Mouse (Mus musculus) intestine, embryonic 16.5 days (tissue): Measurements from ENCODE around the gene Ssbp2. TPM values are rescaled to one million over a fixed set of nuclear protein-coding genes. Genes with fewer than 3 reads are reported as not detected.

Experiments
- ATAC-seq: fragments of 200-750 bp; cut with Nextera tagmentation; 2 replicates; pipeline ENCODE4 v1.8.0; 2017; ENCODE audit warnings: moderate TSS enrichment, moderate library complexity
- H3K27ac ChIP-seq: fragments of 300-500 bp; sonication (generic); 2 replicates; pipeline ENCODE4 v1.5.1; 2014; ENCODE audit warnings: mild to moderate bottlenecking, low read length
- H3K27me3 ChIP-seq: fragments of 300-500 bp; sonication (generic); replicated peaks from 2 replicates; pipeline ENCODE4 v1.6.1; 2014; ENCODE audit warnings: low read length, control low read depth, mixed read lengths; ENCODE audit not compliant: control insufficient read depth, insufficient read depth
- H3K36me3 ChIP-seq: fragments of 300-500 bp; sonication (generic); 2 replicates; pipeline ENCODE4 v1.6.1; 2014; ENCODE audit warnings: low read length, control low read depth; ENCODE audit not compliant: control insufficient read depth, insufficient read depth
- H3K4me1 ChIP-seq: fragments of 300-500 bp; sonication (generic); 2 replicates; pipeline ENCODE4 v1.6.1; 2014; ENCODE audit warnings: low read length, control low read depth, mixed read lengths; ENCODE audit not compliant: control insufficient read depth, insufficient read depth
- H3K4me2 ChIP-seq: fragments of 300-500 bp; sonication (generic); 2 replicates; pipeline ENCODE4 v1.6.1; 2014; ENCODE audit warnings: low read depth, low read length, control low read depth
- H3K4me3 ChIP-seq: fragments of 300-500 bp; sonication (generic); 2 replicates; pipeline ENCODE4 v1.5.1; 2014; ENCODE audit warnings: mild to moderate bottlenecking, low read length
- H3K9ac ChIP-seq: fragments of 300-500 bp; sonication (generic); 2 replicates; pipeline ENCODE4 v1.6.1; 2014; ENCODE audit warnings: low read depth, low read length
- H3K9me3 ChIP-seq: fragments of 300-500 bp; sonication (generic); 2 replicates; pipeline ENCODE4 v1.6.1; 2016; ENCODE audit warnings: low read length, control low read depth; ENCODE audit not compliant: control insufficient read depth
- WGBS: fragments of 180-500 bp; shearing (Covaris S2); extraction: QIAGEN DNeasy Blood & Tissue Kit; methylation state at CpG from one replicate; pipeline ENCODE4 v1.1.7; 2014; 5-methylcytosine and 5-hydroxymethylcytosine counted together
- polyA plus RNA-seq: library from polyadenylated mRNA; unstranded; fragments of >200 nt; fragmentation: Nextera tagmentation; extraction: Ambion mirVana; gene quantifications from 2 replicates; pipeline ENCODE4 v1.2.1, GENCODE M21; 2015

The Ssbp2 gene
- polyA plus RNA-seq, 1 experiment from 2014 or later = 78.7 TPM

GRCm38 (mm10) chr13:91437931-91438330 is 22.2 kb upstream of the Ssbp2 start:
- no peaks in the 10 kb centered on the region for H3K4me1 ChIP-seq
- H3K36me3 ChIP-seq = no peaks in the 10 kb centered on the region
- no peak overlapping the region for H3K9ac ChIP-seq
- no peak overlapping the region for H3K4me2 ChIP-seq
- H3K9me3 ChIP-seq = no peaks in the 10 kb centered on the region
- H3K27ac ChIP-seq = no peak overlapping the region
- H3K4me3 ChIP-seq = no peak overlapping the region
- no peak for ATAC-seq
- 64% methylated on average over 3 of the region's 3 CpGs for WGBS
- H3K27me3 ChIP-seq = no peaks in the 10 kb centered on the region

- H3K4me1 ChIP-seq = no peaks in the 10 kb centered on the region
- 93% methylated on average over 5 of the region's 5 CpGs for WGBS
- no peak for ATAC-seq
- H3K27ac ChIP-seq = no peak overlapping the region
- no peak overlapping the region for H3K4me3 ChIP-seq
- H3K9me3 ChIP-seq = no peaks in the 10 kb centered on the region
- H3K4me2 ChIP-seq = no peak overlapping the region
- H3K9ac ChIP-seq = no peak overlapping the region
- no peaks in the 10 kb centered on the region for H3K27me3 ChIP-seq
- no peaks in the 10 kb centered on the region for H3K36me3 ChIP-seq
Observed at GRCm38 (mm10) chr13:91441476-91441875, 18.6 kb upstream of the Ssbp2 start.

GRCm38 (mm10) chr13:91446728-91447127 is 13.4 kb upstream of the Ssbp2 start:
- no peak overlapping the region for H3K9ac ChIP-seq
- no peak for ATAC-seq
- H3K9me3 ChIP-seq = no peaks in the 10 kb centered on the region
- no peak overlapping the region for H3K4me3 ChIP-seq
- H3K4me1 ChIP-seq = no peaks in the 10 kb centered on the region
- no peak overlapping the region for H3K27ac ChIP-seq
- no peaks in the 10 kb centered on the region for H3K36me3 ChIP-seq
- H3K27me3 ChIP-seq = no peaks in the 10 kb centered on the region
- 90% methylated on average over 2 of the region's 2 CpGs for WGBS
- H3K4me2 ChIP-seq = no peak overlapping the region

GRCm38 (mm10) chr13:91448936-91449335 is 11.1 kb upstream of the Ssbp2 start:
- no peaks in the 10 kb centered on the region for H3K27me3 ChIP-seq
- WGBS = 74% methylated on average over 5 of the region's 5 CpGs

GRCm38 (mm10) chr13:91451405-91452166 is 8.5 kb upstream of the Ssbp2 start:
- no peak for ATAC-seq
- H3K27me3 ChIP-seq = no peaks in the 10 kb centered on the region
- H3K36me3 ChIP-seq = no peaks in the 10 kb centered on the region
- no peak overlapping the region for H3K4me2 ChIP-seq
- 60% methylated on average over 3 of the region's 3 CpGs for WGBS
- no peak overlapping the region for H3K9ac ChIP-seq
- H3K27ac ChIP-seq = no peak overlapping the region
- no peak overlapping the region for H3K4me3 ChIP-seq
- no peaks in the 10 kb centered on the region for H3K9me3 ChIP-seq
- no peaks in the 10 kb centered on the region for H3K4me1 ChIP-seq

More at GRCm38 (mm10) chr13:91448936-91449335, 11.1 kb upstream of the Ssbp2 start:
- H3K4me3 ChIP-seq = no peak overlapping the region
- no peaks in the 10 kb centered on the region for H3K36me3 ChIP-seq
- ATAC-seq = no peak
- no peaks in the 10 kb centered on the region for H3K4me1 ChIP-seq
- H3K9ac ChIP-seq = no peak overlapping the region
- H3K27ac ChIP-seq = no peak overlapping the region
- H3K9me3 ChIP-seq = no peaks in the 10 kb centered on the region
- H3K4me2 ChIP-seq = no peak overlapping the region

GRCm38 (mm10) chr13:91452269-91452668 is 7.8 kb upstream of the Ssbp2 start:
- no peaks in the 10 kb centered on the region for H3K4me1 ChIP-seq
- H3K36me3 ChIP-seq = no peaks in the 10 kb centered on the region
- no peaks in the 10 kb centered on the region for H3K9me3 ChIP-seq
- no peak overlapping the region for H3K4me3 ChIP-seq
- WGBS = 87% methylated on average over 3 of the region's 3 CpGs
- no peak overlapping the region for H3K9ac ChIP-seq
- no peak overlapping the region for H3K4me2 ChIP-seq
- no peak overlapping the region for H3K27ac ChIP-seq
- ATAC-seq = no peak
- H3K27me3 ChIP-seq = no peaks in the 10 kb centered on the region

GRCm38 (mm10) chr13:91453236-91453635 is 6.8 kb upstream of the Ssbp2 start:
- Histone ChIP-seq H3K36me3 (no peaks in the 10 kb centered on the region), H3K27me3 (no peaks in the 10 kb centered on the region), H3K9ac (no peak overlapping the region), H3K9me3 (no peaks in the 10 kb centered on the region), H3K4me2 (no peak overlapping the region), H3K27ac (no peak overlapping the region), H3K4me1 (no peaks in the 10 kb centered on the region), H3K4me3 (no peak overlapping the region)
- WGBS = 75% methylated on average over 3 of the region's 3 CpGs
- no peak for ATAC-seq

- Histone ChIP-seq H3K4me2 (no peak overlapping the region), H3K9me3 (no peaks in the 10 kb centered on the region), H3K27me3 (no peaks in the 10 kb centered on the region), H3K4me3 (no peak overlapping the region), H3K4me1 (peaks cover 7% of the 10 kb centered on the region), H3K9ac (no peak overlapping the region), H3K27ac (no peak overlapping the region), H3K36me3 (no peaks in the 10 kb centered on the region)
- ATAC-seq = no peak
- WGBS = 45% methylated on average over 2 of the region's 2 CpGs
Observed at GRCm38 (mm10) chr13:91456041-91456440, 4.0 kb upstream of the Ssbp2 start.

GRCm38 (mm10) chr13:91456735-91457134 is 3.3 kb upstream of the Ssbp2 start:
- Histone ChIP-seq H3K4me3 (no peak overlapping the region), H3K36me3 (no peaks in the 10 kb centered on the region), H3K27ac (no peak overlapping the region), H3K9ac (no peak overlapping the region), H3K4me2 (no peak overlapping the region), H3K27me3 (no peaks in the 10 kb centered on the region), H3K4me1 (peaks cover 7% of the 10 kb centered on the region), H3K9me3 (no peaks in the 10 kb centered on the region)
- 72% methylated on average over 3 of the region's 3 CpGs for WGBS
- ATAC-seq = no peak

GRCm38 (mm10) chr13:91457974-91458373 is 2.1 kb upstream of the Ssbp2 start:
- 64% methylated on average over 4 of the region's 4 CpGs for WGBS
- no peak for ATAC-seq
- no peak overlapping the region for H3K4me2 ChIP-seq
- H3K9me3 ChIP-seq = no peaks in the 10 kb centered on the region
- H3K4me3 ChIP-seq = no peak overlapping the region
- H3K9ac ChIP-seq = no peak overlapping the region
- H3K36me3 ChIP-seq = no peaks in the 10 kb centered on the region
- H3K27ac ChIP-seq = no peak overlapping the region
- no peaks in the 10 kb centered on the region for H3K27me3 ChIP-seq
- H3K4me1 ChIP-seq = peaks cover 7% of the 10 kb centered on the region
